Mouse (Mus musculus) neural tube, embryonic 13.5 days (tissue): Measurements from ENCODE around the gene Osbp. TPM values are rescaled to one million over a fixed set of nuclear protein-coding genes. Genes with fewer than 3 reads are reported as not detected.
"Not testable (repeated sequence)": the region's sequence is repeated elsewhere in the genome, so short reads cannot be mapped to it uniquely, and the experiment has no call there.

Experiments
- ATAC-seq: fragments of 200-750 bp; cut with Nextera tagmentation; 2 replicates; pipeline ENCODE4 v1.8.0; 2017; ENCODE audit warnings: low read depth, mild to moderate bottlenecking, moderate TSS enrichment, moderate library complexity
- H3K27ac ChIP-seq: fragments of 300-500 bp; sonication (generic); replicated peaks from 2 replicates; pipeline ENCODE4 v1.5.1; 2015; ENCODE audit warnings: moderate library complexity, mild to moderate bottlenecking, inconsistent platforms
- H3K27me3 ChIP-seq: fragments of 300-500 bp; sonication (generic); 2 replicates; pipeline ENCODE4 v1.6.1; 2015; ENCODE audit warnings: mild to moderate bottlenecking, inconsistent platforms
- H3K36me3 ChIP-seq: fragments of 300-500 bp; sonication (generic); 2 replicates; pipeline ENCODE4 v1.6.1; 2015; ENCODE audit warnings: mild to moderate bottlenecking, inconsistent platforms
- H3K4me1 ChIP-seq: fragments of 300-500 bp; sonication (generic); replicated peaks from 2 replicates; pipeline ENCODE4 v1.6.1; 2015; ENCODE audit warnings: inconsistent platforms
- H3K4me2 ChIP-seq: fragments of 300-500 bp; sonication (generic); 2 replicates; pipeline ENCODE4 v1.6.1; 2015; ENCODE audit warnings: inconsistent platforms, mild to moderate bottlenecking, moderate library complexity
- H3K4me3 ChIP-seq: fragments of 300-500 bp; sonication (generic); 2 replicates; pipeline ENCODE4 v1.5.1; 2015; ENCODE audit warnings: mild to moderate bottlenecking, inconsistent platforms
- H3K9ac ChIP-seq: fragments of 300-500 bp; sonication (generic); 2 replicates; pipeline ENCODE4 v1.6.1; 2015; ENCODE audit warnings: moderate library complexity, mild to moderate bottlenecking, inconsistent platforms
- H3K9me3 ChIP-seq: fragments of 300-500 bp; sonication (generic); 2 replicates; pipeline ENCODE4 v1.6.1; 2016; ENCODE audit warnings: inconsistent platforms
- WGBS: fragments of 180-500 bp; shearing (Covaris S2); methylation state at CpG from one replicate; pipeline ENCODE4 v1.1.7; 2015; 5-methylcytosine and 5-hydroxymethylcytosine counted together
- polyA plus RNA-seq: library from polyadenylated mRNA; unstranded; fragments of >200 nt; fragmentation: Nextera tagmentation; extraction: Ambion mirVana; gene quantifications from 2 replicates; pipeline ENCODE4 v1.2.1, GENCODE M21; 2015

Osbp gene
- 4.5 and 4.7 TPM in 2 replicates for polyA plus RNA-seq

GRCm38 (mm10) chr19:11965023-11965942 lies at the start of gene Osbp:
Gene Osbp, plus strand, starts transcription at chr19:11965941.
- Histone ChIP-seq H3K27ac (peak within 1 kb of the TSS; percentile 88), H3K27me3 (no peaks in the 10 kb centered on the region), H3K4me3 (peak within 1 kb of the TSS; percentile 74), H3K4me2 (peak within 1 kb of the TSS; percentile 93), H3K9me3 (no peaks in the 10 kb centered on the region), H3K9ac (peak within 1 kb of the TSS; percentile 88), H3K4me1 (peaks cover 31% of the 10 kb centered on the region), H3K36me3 (peaks cover under 1% of the 10 kb centered on the region; the same call in 1 of the 2 replicates)
- ATAC-seq: peak; percentile 98
- WGBS: under 1% methylated on average over 59 of the region's 59 CpGs

- no peaks in the 10 kb centered on the region for H3K4me1 ChIP-seq
- 97% methylated on average over 1 of the region's 1 CpGs for WGBS
- no peak overlapping the region for H3K4me2 ChIP-seq
- H3K4me3 ChIP-seq: no peak overlapping the region
- H3K9ac ChIP-seq: no peak overlapping the region
- H3K27ac ChIP-seq: no peak overlapping the region
- no peak for ATAC-seq
- no peaks in the 10 kb centered on the region for H3K9me3 ChIP-seq
- no peaks in the 10 kb centered on the region for H3K27me3 ChIP-seq
- peaks cover 70% of the 10 kb centered on the region for H3K36me3 ChIP-seq
These were observed 43.7 kb upstream of the Osbp start for GRCm38 (mm10) chr19:11922068-11922467.

GRCm38 (mm10) chr19:11922515-11922914 lies 43.2 kb upstream of the Osbp start:
- not testable (repeated sequence) for H3K27me3 ChIP-seq, H3K9me3 ChIP-seq, H3K27ac ChIP-seq, H3K4me3 ChIP-seq, ATAC-seq, H3K9ac ChIP-seq, H3K4me1 ChIP-seq, H3K4me2 ChIP-seq
- peaks cover 71% of the 10 kb centered on the region for H3K36me3 ChIP-seq
- WGBS: 92% methylated on average over 2 of the region's 2 CpGs

GRCm38 (mm10) chr19:11926380-11926779 lies 39.4 kb upstream of the Osbp start:
- H3K9ac ChIP-seq: no peak overlapping the region
- peaks cover 87% of the 10 kb centered on the region for H3K36me3 ChIP-seq
- ATAC-seq: no peak
- H3K4me3 ChIP-seq: no peak overlapping the region
- H3K27me3 ChIP-seq: no peaks in the 10 kb centered on the region
- H3K9me3 ChIP-seq: no peaks in the 10 kb centered on the region
- 93% methylated on average over 2 of the region's 2 CpGs for WGBS
- H3K4me2 ChIP-seq: no peak overlapping the region
- no peak overlapping the region for H3K27ac ChIP-seq
- H3K4me1 ChIP-seq: no peaks in the 10 kb centered on the region

GRCm38 (mm10) chr19:11928025-11928748 lies 37.6 kb upstream of the Osbp start:
- Histone ChIP-seq H3K9ac (no peak overlapping the region), H3K27me3 (no peaks in the 10 kb centered on the region), H3K4me3 (no peak overlapping the region), H3K36me3 (peaks cover 88% of the 10 kb centered on the region), H3K4me2 (no peak overlapping the region), H3K9me3 (no peaks in the 10 kb centered on the region), H3K4me1 (no peaks in the 10 kb centered on the region), H3K27ac (no peak overlapping the region)
- no peak for ATAC-seq
- 94% methylated on average over 4 of the region's 4 CpGs for WGBS

- not testable (repeated sequence) for H3K27ac ChIP-seq, H3K4me3 ChIP-seq, H3K9ac ChIP-seq, H3K4me1 ChIP-seq, H3K9me3 ChIP-seq, H3K4me2 ChIP-seq, ATAC-seq, H3K27me3 ChIP-seq
- 93% methylated on average over 9 of the region's 9 CpGs for WGBS
- H3K36me3 ChIP-seq: peaks cover 39% of the 10 kb centered on the region
These were observed 19.3 kb upstream of the Osbp start for GRCm38 (mm10) chr19:11946460-11946859.

GRCm38 (mm10) chr19:11949878-11950277 lies 15.9 kb upstream of the Osbp start:
- Histone ChIP-seq H3K4me1 (no peaks in the 10 kb centered on the region), H3K4me3 (no peak overlapping the region), H3K27ac (no peak overlapping the region), H3K36me3 (peaks cover 11% of the 10 kb centered on the region), H3K9me3 (no peaks in the 10 kb centered on the region), H3K4me2 (no peak overlapping the region), H3K27me3 (no peaks in the 10 kb centered on the region), H3K9ac (no peak overlapping the region)
- no peak for ATAC-seq
- 80% methylated on average over 1 of the region's 1 CpGs for WGBS

GRCm38 (mm10) chr19:11950747-11951146 lies 15.0 kb upstream of the Osbp start:
- Histone ChIP-seq H3K27ac (no peak overlapping the region), H3K4me2 (no peak overlapping the region), H3K27me3 (no peaks in the 10 kb centered on the region), H3K36me3 (peaks cover 3% of the 10 kb centered on the region), H3K9me3 (no peaks in the 10 kb centered on the region), H3K9ac (no peak overlapping the region), H3K4me1 (no peaks in the 10 kb centered on the region), H3K4me3 (no peak overlapping the region)
- no peak for ATAC-seq
- WGBS: 80% methylated on average over 7 of the region's 7 CpGs

GRCm38 (mm10) chr19:11954206-11954605 lies 11.5 kb upstream of the Osbp start:
- no peaks in the 10 kb centered on the region for H3K27me3 ChIP-seq
- H3K4me1 ChIP-seq: no peaks in the 10 kb centered on the region
- H3K36me3 ChIP-seq: no peaks in the 10 kb centered on the region
- H3K27ac ChIP-seq: no peak overlapping the region
- ATAC-seq: no peak
- H3K9me3 ChIP-seq: no peaks in the 10 kb centered on the region
- H3K4me2 ChIP-seq: no peak overlapping the region
- H3K4me3 ChIP-seq: no peak overlapping the region
- no peak overlapping the region for H3K9ac ChIP-seq
- 50% methylated on average over 6 of the region's 6 CpGs for WGBS

- H3K36me3 ChIP-seq: no peaks in the 10 kb centered on the region
- H3K9ac ChIP-seq: no peak overlapping the region
- 49% methylated on average over 5 of the region's 5 CpGs for WGBS
- no peak overlapping the region for H3K4me2 ChIP-seq
- H3K4me3 ChIP-seq: no peak overlapping the region
- H3K27me3 ChIP-seq: no peaks in the 10 kb centered on the region
- H3K27ac ChIP-seq: no peak overlapping the region
- no peaks in the 10 kb centered on the region for H3K9me3 ChIP-seq
- no peaks in the 10 kb centered on the region for H3K4me1 ChIP-seq
- ATAC-seq: no peak
These were observed 9.1 kb upstream of the Osbp start for GRCm38 (mm10) chr19:11956636-11957035.

GRCm38 (mm10) chr19:11957396-11957795 lies 8.3 kb upstream of the Osbp start:
- no peaks in the 10 kb centered on the region for H3K9me3 ChIP-seq
- H3K4me1 ChIP-seq: no peaks in the 10 kb centered on the region
- no peak overlapping the region for H3K4me3 ChIP-seq
- 90% methylated on average over 5 of the region's 5 CpGs for WGBS
- no peaks in the 10 kb centered on the region for H3K36me3 ChIP-seq
- no peak overlapping the region for H3K9ac ChIP-seq
- no peak overlapping the region for H3K27ac ChIP-seq
- no peak overlapping the region for H3K4me2 ChIP-seq
- no peaks in the 10 kb centered on the region for H3K27me3 ChIP-seq
- ATAC-seq: no peak

GRCm38 (mm10) chr19:11957846-11958245 lies 7.9 kb upstream of the Osbp start:
- H3K27ac ChIP-seq: no peak overlapping the region
- no peak overlapping the region for H3K4me2 ChIP-seq
- H3K36me3 ChIP-seq: no peaks in the 10 kb centered on the region
- H3K27me3 ChIP-seq: no peaks in the 10 kb centered on the region
- no peaks in the 10 kb centered on the region for H3K9me3 ChIP-seq
- WGBS: 83% methylated on average over 8 of the region's 8 CpGs
- ATAC-seq: no peak
- H3K4me1 ChIP-seq: no peaks in the 10 kb centered on the region
- no peak overlapping the region for H3K9ac ChIP-seq
- no peak overlapping the region for H3K4me3 ChIP-seq
